Mouse (Mus musculus): Measurements from ENCODE around the gene Rgs9. TPM values are rescaled to one million over a fixed set of nuclear protein-coding genes. Genes with fewer than 3 reads are reported as not detected.

Gene Rgs9
- 0.97 TPM for total RNA-seq (2023)

DNA sequence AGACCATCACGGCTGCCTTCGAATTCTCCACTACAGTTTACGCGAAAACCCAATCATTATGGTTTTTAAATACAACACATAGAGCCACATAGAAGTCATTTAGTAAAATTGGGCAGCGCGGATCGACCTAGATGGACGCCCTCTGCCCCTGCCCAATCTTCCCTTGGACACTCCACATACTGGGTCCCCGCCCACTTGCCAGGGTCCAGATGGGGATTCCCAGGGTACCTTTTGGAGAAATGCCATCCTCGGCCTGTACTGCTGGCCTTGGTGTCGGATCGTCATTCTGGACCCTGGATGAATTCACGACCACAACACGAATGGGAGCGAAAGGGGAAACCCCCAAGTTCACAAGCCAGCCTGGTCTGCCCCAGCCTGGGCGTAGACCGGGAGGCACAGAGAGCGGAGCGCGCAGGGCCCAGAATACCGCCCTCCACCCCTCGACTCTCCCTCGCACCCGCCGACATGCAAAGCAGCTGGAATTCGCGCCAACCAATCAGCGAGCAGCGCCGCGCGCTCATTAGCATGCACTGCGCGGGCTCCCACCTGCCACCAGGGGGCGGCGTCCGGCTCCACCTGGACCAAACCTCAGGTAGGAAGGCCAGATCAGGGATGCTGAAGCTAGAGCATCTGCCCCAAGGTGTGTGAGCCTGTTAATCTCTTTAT lies at the start of gene Rgs9:
Gene Rgs9, minus strand, starts transcription at position 420 of the 666 bp plus-strand sequence.

Other genes with a start within 250 kb of the Rgs9 start
- not detected for gene E030025P04Rik, start 153.8 kb downstream of the Rgs9 start, total RNA-seq (2023)
- 193 TPM for gene Gna13, start 64.7 kb upstream of the Rgs9 start, total RNA-seq (2023)
- 1.5 TPM for gene 9930022D16Rik, start 115.8 kb upstream of the Rgs9 start, total RNA-seq (2023)
- 48.5 TPM for gene Amz2, start 127.8 kb upstream of the Rgs9 start, total RNA-seq (2023)
- 3.9 TPM for gene Arsg, start 175.2 kb upstream of the Rgs9 start, total RNA-seq (2023)
- gene Slc16a6, start 175.5 kb upstream of the Rgs9 start, total RNA-seq (2023), result 32.4 TPM